Comparison of ENCODE assay signal across 8 mouse cellular contexts in genomic region chr10:19934384-19935294, GRCm38 (mm10). TPM values are rescaled to one million over a fixed set of nuclear protein-coding genes. Genes with fewer than 3 reads are reported as not detected.
DNase-seq lines count a peak whose midpoint lies in the region; ATAC-seq lines count a peak whose summit lies in the region.

TSS of gene Map3k5 (plus strand) at chr10:19934472.

- DNase-seq in adrenal gland, adult 2 months = peak; percentile 80
- peak; percentile 63 for DNase-seq in embryonic facial prominence, embryonic 11.5 days (ENCODE audit: low spot score)
- DNase-seq in kidney, postnatal 25 days = peak; percentile 54 to 72
- DNase-seq in lung, adult 18-20 months = peak; percentile 47 to 50
- no peak for DNase-seq in c-Kit-positive CD71-positive TER-119-positive erythroid progenitor cells, embryonic 14.5 days (ENCODE audit: low spot score)

- H3K27ac ChIP-seq in embryonic facial prominence, embryonic 11.5 days (replicated peaks; ENCODE audit: low read depth, low read length) = peak within 1 kb of the TSS; percentile 70
- peak within 1 kb of the TSS; percentile 98 for H3K27ac ChIP-seq in heart, embryonic 15.5 days
- H3K27ac ChIP-seq in neural tube, embryonic 15.5 days (replicated peaks) = peak within 1 kb of the TSS; percentile 84

- no peaks in the 10 kb centered on the region for H3K9me3 ChIP-seq in embryonic facial prominence, embryonic 11.5 days (replicated peaks; ENCODE audit: control insufficient read depth, low read length)
- no peaks in the 10 kb centered on the region for H3K9me3 ChIP-seq in heart, embryonic 15.5 days (replicated peaks)
- no peaks in the 10 kb centered on the region for H3K9me3 ChIP-seq in neural tube, embryonic 15.5 days (replicated peaks)

- under 1% methylated on average over 57 of the region's 95 CpGs for WGBS in embryonic facial prominence, embryonic 11.5 days
- WGBS in heart, embryonic 15.5 days = under 1% methylated on average over 90 of the region's 95 CpGs
- WGBS in neural tube, embryonic 15.5 days = under 1% methylated on average over 75 of the region's 95 CpGs

- peak within 1 kb of the TSS; percentile 84 for H3K4me2 ChIP-seq in embryonic facial prominence, embryonic 11.5 days (ENCODE audit: low read depth, low read length)
- H3K4me2 ChIP-seq in heart, embryonic 15.5 days = peak within 1 kb of the TSS; percentile 98
- H3K4me2 ChIP-seq in neural tube, embryonic 15.5 days = peak within 1 kb of the TSS; percentile 98

- peaks cover 3% of the 10 kb centered on the region; the same call in 1 of the 2 replicates for H3K27me3 ChIP-seq in embryonic facial prominence, embryonic 11.5 days (ENCODE audit: control insufficient read depth, insufficient read depth, low read length)
- H3K27me3 ChIP-seq in heart, embryonic 15.5 days = no peaks in the 10 kb centered on the region
- H3K27me3 ChIP-seq in neural tube, embryonic 15.5 days (replicated peaks) = peaks cover 24% of the 10 kb centered on the region

- no peaks in the 10 kb centered on the region for H3K36me3 ChIP-seq in embryonic facial prominence, embryonic 11.5 days (replicated peaks; ENCODE audit: control insufficient read depth, insufficient read depth, low read depth, low read length)
- H3K36me3 ChIP-seq in heart, embryonic 15.5 days = no peaks in the 10 kb centered on the region
- no peaks in the 10 kb centered on the region for H3K36me3 ChIP-seq in neural tube, embryonic 15.5 days

- peak within 1 kb of the TSS; percentile 61 for H3K4me3 ChIP-seq in embryonic facial prominence, embryonic 11.5 days (ENCODE audit: low read depth, low read length)
- H3K4me3 ChIP-seq in heart, embryonic 15.5 days = peak within 1 kb of the TSS; percentile 94
- H3K4me3 ChIP-seq in neural tube, embryonic 15.5 days (replicated peaks) = peak within 1 kb of the TSS; percentile 78

- ATAC-seq in CD4-positive, CD25-positive, alpha-beta regulatory T cell, adult 4 months = peak; percentile 22
- peak; percentile 85 for ATAC-seq in embryonic facial prominence, embryonic 11.5 days (replicated peaks; ENCODE audit: insufficient number of reproducible peaks, low FRiP score, low TSS enrichment, low read depth)
- ATAC-seq in heart, embryonic 15.5 days (replicated peaks; ENCODE audit: insufficient number of reproducible peaks, insufficient read depth, low FRiP score, low read depth) = peak; percentile 59
- peak; percentile 80 for ATAC-seq in neural tube, embryonic 15.5 days (ENCODE audit: low FRiP score)

- H3K9ac ChIP-seq in embryonic facial prominence, embryonic 11.5 days (replicated peaks; ENCODE audit: low read length) = peak within 1 kb of the TSS; percentile 72
- peak within 1 kb of the TSS; percentile 95 for H3K9ac ChIP-seq in heart, embryonic 15.5 days
- H3K9ac ChIP-seq in neural tube, embryonic 15.5 days (replicated peaks) = peak within 1 kb of the TSS; percentile 75

- peaks cover 3% of the 10 kb centered on the region; the same call in 1 of the 2 replicates for H3K4me1 ChIP-seq in embryonic facial prominence, embryonic 11.5 days (ENCODE audit: control insufficient read depth, insufficient read depth, low read length)
- H3K4me1 ChIP-seq in heart, embryonic 15.5 days (replicated peaks) = peaks cover 32% of the 10 kb centered on the region
- peaks cover 23% of the 10 kb centered on the region for H3K4me1 ChIP-seq in neural tube, embryonic 15.5 days

RNA-seq across cellular contexts. Expression of gene Map3k5, which starts in this region (rescaled TPM):
- polyA plus RNA-seq in CD4-positive, CD25-positive, alpha-beta regulatory T cell, adult 4 months (2017; shearing (Covaris generic)) = 10 to 100 TPM; 13.6 to 14.5 TPM
- total RNA-seq in adrenal gland, adult 2 months (2021) = 10 to 100 TPM; 19.9 to 36.9 TPM
- 2.8 and 3.3 TPM in 2 replicates for polyA plus RNA-seq in adrenal gland, adult 2 months (2012; rRNA removed)
- 1.5 and 1.6 TPM in 2 replicates for polyA plus RNA-seq in embryonic facial prominence, embryonic 11.5 days (2014; fragmentation: Nextera tagmentation; extraction: Ambion mirVana)
- polyA plus RNA-seq in heart, embryonic 15.5 days (2015; fragmentation: Nextera tagmentation; extraction: Ambion mirVana) = 2.6 and 3.2 TPM in 2 replicates
- 1.4 and 1.7 TPM in 2 replicates for polyA plus RNA-seq in neural tube, embryonic 15.5 days (2015; fragmentation: Nextera tagmentation; extraction: Ambion mirVana)

Comparison
In these comparisons a context has a peak if more than half of its experiments do, and no peak if none do; other contexts are left out.
1. ATAC-seq: peak in every context shown above with its lines; median percentile 85 in embryonic facial prominence, embryonic 11.5 days; 80 in neural tube, embryonic 15.5 days; 59 in heart, embryonic 15.5 days; 22 in CD4-positive, CD25-positive, alpha-beta regulatory T cell, adult 4 months.